Mouse (Mus musculus) forebrain, embryonic 10.5 days (tissue): ENCODE data around the gene Sgsh. TPM values are rescaled to one million over a fixed set of nuclear protein-coding genes. Genes with fewer than 3 reads are reported as not detected.

ENCODE experiments used
- DNase-seq: peaks from one replicate; pipeline ENCODE4 v3.0.0-alpha.2; 2017; ENCODE audit warnings: low spot score; ENCODE audit errors: extremely low spot score
- H3K27ac ChIP-seq: fragments of 300-500 bp; sonication (generic); 2 replicates; pipeline ENCODE4 v1.5.1; 2016; ENCODE audit warnings: mild to moderate bottlenecking
- H3K27me3 ChIP-seq: fragments of 300-500 bp; sonication (generic); 2 replicates; pipeline ENCODE4 v1.6.1; 2016; ENCODE audit warnings: mild to moderate bottlenecking; ENCODE audit not compliant: poor library complexity, severe bottlenecking
- H3K36me3 ChIP-seq: fragments of 300-500 bp; sonication (generic); replicated peaks from 2 replicates; pipeline ENCODE4 v1.6.1; 2016; ENCODE audit warnings: mild to moderate bottlenecking, moderate library complexity
- H3K4me1 ChIP-seq: fragments of 300-500 bp; sonication (generic); 2 replicates; pipeline ENCODE4 v1.6.1; 2016
- H3K4me3 ChIP-seq: fragments of 300-500 bp; sonication (generic); 2 replicates; pipeline ENCODE4 v1.5.1; 2016; ENCODE audit warnings: mild to moderate bottlenecking, moderate library complexity
- H3K9me3 ChIP-seq: fragments of 300-500 bp; sonication (generic); 2 replicates; pipeline ENCODE4 v1.6.1; 2016; ENCODE audit warnings: mild to moderate bottlenecking, moderate library complexity
- WGBS: fragments of 180-500 bp; shearing (Covaris S2); methylation state at CpG from one replicate; pipeline ENCODE4 v1.1.7; 2016; 5-methylcytosine and 5-hydroxymethylcytosine counted together
- polyA plus RNA-seq: library from polyadenylated mRNA; unstranded; fragments of >200 nt; fragmentation: Nextera tagmentation; extraction: Ambion mirVana; gene quantifications from 2 replicates; pipeline ENCODE4 v1.2.1, GENCODE M21; 2016

Gene Sgsh
- polyA plus RNA-seq, 1 experiment from 2014 or later: 7.5 TPM

DNA sequence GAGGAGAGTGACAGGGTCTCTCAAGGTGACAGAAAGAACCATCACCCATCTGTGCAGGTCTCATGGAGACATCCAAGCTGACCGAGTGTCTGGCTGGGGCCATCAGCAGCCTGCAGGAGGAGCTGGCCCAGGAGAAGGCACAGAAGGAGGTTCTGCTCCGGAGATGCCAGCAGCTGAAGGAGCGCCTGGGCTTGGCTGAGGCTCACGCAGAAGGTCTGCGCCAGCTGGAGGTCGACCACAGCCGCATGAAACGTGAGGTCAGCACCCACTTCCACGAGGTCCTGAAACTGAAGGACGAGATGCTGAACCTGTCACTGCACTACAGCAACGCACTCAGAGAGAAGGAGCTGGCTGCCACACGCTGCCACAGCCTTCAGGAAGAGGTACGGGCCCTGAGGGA is 32.8 kb downstream of the Sgsh start:
- WGBS: 78% methylated on average over 13 of the region's 13 CpGs

DNA sequence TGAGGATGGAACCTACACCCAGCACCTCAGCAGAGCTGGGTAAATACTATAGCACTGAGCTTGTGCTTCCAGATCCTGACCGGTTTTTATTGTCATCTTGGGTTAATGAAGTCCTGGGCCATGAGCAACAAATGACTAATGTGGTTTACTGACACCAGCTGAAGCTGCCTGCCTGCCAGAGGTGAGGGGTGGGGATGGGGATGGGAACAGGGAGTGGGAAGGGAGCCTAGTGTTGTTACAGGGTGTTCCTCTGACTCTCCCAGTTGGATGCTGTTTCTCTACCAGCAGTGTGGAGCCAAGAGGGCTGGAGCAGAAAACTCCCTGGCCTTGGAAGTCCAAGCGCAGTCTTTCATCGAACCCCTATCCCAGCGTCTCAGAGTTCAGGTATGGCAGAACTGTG is 38.6 kb downstream of the Sgsh start:
- no peak for DNase-seq
- WGBS: 87% methylated on average over 4 of the region's 4 CpGs
- Histone ChIP-seq H3K4me3 (no peak overlapping the region), H3K27ac (no peak overlapping the region), H3K36me3 (no peaks in the 10 kb centered on the region), H3K4me1 (no peaks in the 10 kb centered on the region; the same call in 1 of the 2 replicates), H3K27me3 (no peaks in the 10 kb centered on the region), H3K9me3 (no peaks in the 10 kb centered on the region)

More for the DNA sequence above, 32.8 kb downstream of the Sgsh start:
- H3K27me3 ChIP-seq: peaks cover 7% of the 10 kb centered on the region
- no peaks in the 10 kb centered on the region; the same call in 1 of the 2 replicates for H3K4me1 ChIP-seq
- H3K27ac ChIP-seq: no peak overlapping the region
- H3K36me3 ChIP-seq: no peaks in the 10 kb centered on the region
- no peak overlapping the region for H3K4me3 ChIP-seq
- DNase-seq: no peak
- H3K9me3 ChIP-seq: peaks cover 4% of the 10 kb centered on the region; the same call in 1 of the 2 replicates

DNA sequence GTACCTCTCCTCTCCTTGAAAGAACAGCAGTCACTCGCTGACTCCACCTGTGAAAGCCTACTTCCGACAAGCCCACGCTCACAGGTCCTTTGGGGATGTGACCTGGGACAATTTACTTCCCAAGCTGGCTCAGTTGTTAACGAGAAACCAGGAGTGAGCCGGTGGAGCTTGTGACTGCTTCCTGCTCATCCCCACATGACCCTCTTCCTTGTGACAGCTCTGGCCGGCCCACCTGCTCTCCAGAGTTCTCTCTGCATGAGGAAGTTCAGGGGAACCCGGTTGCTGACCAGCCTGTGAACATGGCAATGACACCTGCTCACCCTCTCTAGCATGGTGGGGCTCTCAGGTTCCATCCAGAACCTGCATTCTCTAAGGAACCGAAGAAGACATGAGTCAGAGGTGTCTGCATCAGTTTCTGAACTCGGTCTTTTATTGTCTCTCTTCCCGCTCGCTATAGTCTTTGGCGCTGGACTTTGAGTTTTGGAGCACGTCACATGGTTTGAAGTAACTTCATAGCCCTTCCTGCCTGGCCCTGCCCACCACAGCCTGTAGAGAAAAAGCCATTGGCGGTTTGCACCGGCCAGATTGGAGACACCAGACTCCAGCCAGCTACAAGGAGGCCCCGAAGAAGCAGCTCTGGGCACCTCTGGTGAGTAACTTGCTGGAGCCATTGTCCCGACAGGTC is 40.9 kb downstream of the Sgsh start:
- DNase-seq: no peak
- peaks cover 10% of the 10 kb centered on the region; the same call in 1 of the 2 replicates for H3K27me3 ChIP-seq
- H3K36me3 ChIP-seq: no peaks in the 10 kb centered on the region
- no peaks in the 10 kb centered on the region for H3K9me3 ChIP-seq
- WGBS: 82% methylated on average over 17 of the region's 17 CpGs
- H3K27ac ChIP-seq: no peak overlapping the region
- no peak overlapping the region for H3K4me3 ChIP-seq
- no peaks in the 10 kb centered on the region; the same call in 1 of the 2 replicates for H3K4me1 ChIP-seq

DNA sequence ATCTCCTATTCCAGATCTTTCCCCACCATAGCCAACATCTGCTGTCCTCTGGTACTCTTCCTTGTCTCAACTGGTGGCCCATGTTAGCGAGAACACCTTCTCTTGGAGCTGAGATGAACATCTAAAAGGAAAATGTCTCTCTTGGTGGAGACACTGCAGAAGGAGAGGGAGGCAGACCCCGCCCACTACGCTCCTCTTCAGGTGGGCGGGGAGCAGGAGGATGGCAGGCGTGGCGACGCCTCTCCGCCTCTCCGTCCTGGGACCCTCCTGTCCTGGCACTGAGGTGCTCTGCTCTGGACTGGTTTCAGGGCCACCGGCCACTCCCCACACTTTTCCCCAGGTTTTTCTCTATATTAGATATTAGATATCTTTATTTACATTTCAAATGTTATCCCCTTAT is 44.7 kb downstream of the Sgsh start:
- no peak for DNase-seq
- 16% methylated on average over 10 of the region's 10 CpGs for WGBS
- Histone ChIP-seq H3K27ac (no peak overlapping the region), H3K36me3 (no peaks in the 10 kb centered on the region), H3K4me1 (peaks cover 24% of the 10 kb centered on the region), H3K4me3 (no peak overlapping the region), H3K27me3 (peaks cover 19% of the 10 kb centered on the region), H3K9me3 (no peaks in the 10 kb centered on the region)

DNA sequence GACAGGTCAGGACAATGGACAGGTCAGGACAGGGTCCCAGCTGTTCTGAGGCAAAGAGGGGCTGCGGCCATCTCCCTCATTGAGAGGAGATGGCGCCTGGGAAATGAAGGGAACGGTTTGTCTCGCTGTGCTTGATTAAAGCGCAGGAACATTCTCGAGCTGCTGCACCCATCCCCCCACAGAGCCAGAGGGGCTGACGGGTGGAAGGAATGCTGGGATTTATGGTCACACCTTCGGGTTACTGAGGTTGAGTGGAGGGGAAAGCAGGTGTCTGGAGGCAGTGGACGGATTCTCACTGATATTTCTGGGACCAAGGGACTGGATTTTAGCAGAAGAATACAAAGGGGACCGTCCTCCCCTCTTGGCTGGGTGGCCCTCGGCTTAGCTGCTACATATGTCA is 47.4 kb downstream of the Sgsh start:
- 38% methylated on average over 11 of the region's 11 CpGs for WGBS
- peaks cover 35% of the 10 kb centered on the region for H3K27me3 ChIP-seq
- H3K4me3 ChIP-seq: no peak overlapping the region
- H3K27ac ChIP-seq: 0 out of 2 replicates have a peak overlapping the region, but pooled peaks have one; percentile 48
- H3K36me3 ChIP-seq: no peaks in the 10 kb centered on the region
- H3K9me3 ChIP-seq: no peaks in the 10 kb centered on the region
- no peak for DNase-seq
- peaks cover 30% of the 10 kb centered on the region for H3K4me1 ChIP-seq

DNA sequence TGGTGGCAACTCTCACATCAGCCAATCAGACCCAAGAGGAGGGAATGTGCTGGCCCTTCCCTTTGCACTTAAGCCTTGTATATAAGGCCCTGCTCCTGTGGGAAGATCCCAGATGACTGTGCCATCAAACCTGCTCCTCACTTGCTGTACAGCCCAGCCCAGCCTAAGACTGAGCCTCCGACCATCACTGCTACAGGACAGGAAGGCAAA is 47.8 kb downstream of the Sgsh start, which contains the start of gene Card14:
Gene Card14, plus strand, starts transcription at position 111 of the 210 bp plus-strand sequence.
- H3K27me3 ChIP-seq: peaks cover 35% of the 10 kb centered on the region
- no peak for DNase-seq
- H3K36me3 ChIP-seq: no peaks in the 10 kb centered on the region
- H3K27ac ChIP-seq: 0 out of 2 replicates have a peak within 1 kb of the TSS, but pooled peaks have one; percentile 48
- no peak within 1 kb of the TSS for H3K4me3 ChIP-seq
- H3K9me3 ChIP-seq: no peaks in the 10 kb centered on the region
- H3K4me1 ChIP-seq: peaks cover 30% of the 10 kb centered on the region
- 42% methylated on average over 1 of the region's 1 CpGs for whole genome bisulfite sequencing

DNA sequence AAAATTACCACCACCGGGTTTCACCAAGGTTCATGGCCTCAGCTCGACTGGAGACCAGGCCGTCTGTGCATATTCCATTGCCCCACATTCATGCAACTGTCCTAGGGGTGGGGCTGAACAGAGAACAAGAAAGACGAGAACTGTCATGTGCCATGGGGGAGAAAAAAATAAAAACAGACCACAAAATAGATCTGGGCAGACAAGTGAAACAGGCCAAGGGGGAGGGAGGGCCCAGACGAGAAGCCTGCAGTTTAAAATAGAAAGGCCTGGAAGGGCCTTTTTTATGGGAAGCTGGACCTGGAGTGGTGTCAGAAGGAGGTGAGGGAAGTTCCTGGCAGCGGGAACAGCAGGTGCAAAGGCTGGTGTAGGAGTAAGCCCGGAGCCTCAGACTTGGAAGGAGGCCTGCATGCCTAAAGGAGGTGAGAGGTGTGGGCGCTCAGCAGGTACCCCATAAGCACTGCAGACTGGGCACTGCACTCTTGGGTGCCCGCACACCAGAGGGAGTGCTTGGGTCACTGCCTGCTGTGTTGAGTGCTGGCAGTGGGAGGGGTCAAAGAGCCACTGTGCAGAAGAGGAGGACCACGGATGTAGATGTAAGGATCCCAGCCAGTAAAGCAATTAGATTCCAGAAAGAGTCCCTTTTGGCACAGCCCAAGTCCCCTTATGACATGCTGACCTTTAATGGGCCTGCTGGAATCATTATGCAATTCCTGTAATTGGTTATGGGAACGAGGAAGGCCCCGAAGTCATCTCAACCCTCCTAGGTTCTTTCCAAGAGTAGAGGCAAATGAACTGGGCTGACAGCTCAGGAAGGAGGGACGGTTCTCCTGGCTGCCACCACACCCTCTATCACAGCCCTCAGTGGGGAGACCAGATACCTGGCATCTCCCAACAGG is 48.3 kb downstream of the Sgsh start:
- no peaks in the 10 kb centered on the region for H3K9me3 ChIP-seq
- H3K4me1 ChIP-seq: peaks cover 30% of the 10 kb centered on the region
- H3K27ac ChIP-seq: no peak overlapping the region
- H3K27me3 ChIP-seq: peaks cover 35% of the 10 kb centered on the region
- DNase-seq: no peak
- no peak overlapping the region for H3K4me3 ChIP-seq
- no peaks in the 10 kb centered on the region for H3K36me3 ChIP-seq
- 65% methylated on average over 13 of the region's 13 CpGs for WGBS

DNA sequence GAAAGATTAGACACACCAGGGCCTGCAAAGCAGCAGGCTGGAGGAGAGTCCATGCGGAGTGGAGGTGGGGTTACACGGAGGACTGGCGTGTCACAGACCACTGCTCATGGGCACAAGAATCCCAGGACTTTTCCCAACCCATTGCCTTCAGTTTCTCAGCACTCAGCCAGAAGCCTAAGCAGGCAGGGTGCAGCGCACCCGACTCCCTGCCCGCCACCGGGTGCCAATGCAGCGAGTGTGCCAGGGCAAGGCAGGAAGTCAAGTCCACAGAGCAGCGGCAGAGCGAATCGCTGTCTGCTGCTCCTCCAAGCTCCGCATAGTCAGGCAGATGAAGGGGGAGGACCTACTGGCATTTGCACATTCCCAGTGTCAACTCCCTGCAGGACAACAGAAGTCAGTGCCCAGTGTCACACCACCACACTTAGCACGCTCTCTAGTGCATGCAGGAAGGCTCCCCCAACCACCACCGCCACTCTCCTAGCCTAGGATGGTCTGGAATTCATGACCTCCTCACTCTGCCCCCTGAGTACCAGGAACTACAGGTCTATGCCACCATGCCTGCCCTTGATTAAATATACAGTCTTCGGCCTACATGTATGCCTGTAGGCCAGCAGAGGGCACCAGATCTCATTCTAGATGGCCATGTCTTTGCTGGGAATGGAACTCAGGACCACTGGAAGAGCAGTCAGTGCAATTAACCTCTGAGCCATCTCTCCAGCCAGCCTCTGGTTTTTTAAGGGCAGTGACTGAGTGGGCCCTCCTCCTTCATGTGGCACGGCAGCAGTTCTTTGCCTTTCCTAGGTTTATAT is 50.2 kb downstream of the Sgsh start:
- DNase-seq: peak; percentile 54
- Histone ChIP-seq H3K9me3 (no peaks in the 10 kb centered on the region), H3K4me3 (no peak overlapping the region), H3K27me3 (peaks cover 31% of the 10 kb centered on the region), H3K27ac (no peak overlapping the region), H3K4me1 (peaks cover 43% of the 10 kb centered on the region), H3K36me3 (no peaks in the 10 kb centered on the region)
- WGBS: 44% methylated on average over 16 of the region's 16 CpGs

DNA sequence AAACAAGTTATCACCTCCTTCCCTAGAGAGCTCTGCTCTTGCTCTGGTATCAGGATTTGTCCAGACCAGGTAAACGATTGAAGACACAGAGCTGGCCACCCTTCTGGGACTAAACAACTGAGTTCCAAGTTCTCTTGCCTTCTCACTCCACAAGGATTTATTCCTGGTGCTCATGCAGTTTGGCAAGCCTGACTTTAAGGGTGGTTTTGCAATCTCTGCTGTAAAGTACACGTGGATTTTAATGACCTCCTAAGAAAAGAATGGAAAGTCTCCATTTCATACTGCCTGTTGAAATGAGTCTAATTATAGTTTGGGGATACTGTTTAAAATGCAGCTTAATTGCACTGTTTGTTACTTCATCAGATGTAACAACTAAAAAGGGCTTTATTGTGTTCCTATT is 54.4 kb downstream of the Sgsh start:
- 47% methylated on average over 2 of the region's 2 CpGs for WGBS
- DNase-seq: no peak
- peak overlapping the region; percentile 100 for H3K4me3 ChIP-seq

DNA sequence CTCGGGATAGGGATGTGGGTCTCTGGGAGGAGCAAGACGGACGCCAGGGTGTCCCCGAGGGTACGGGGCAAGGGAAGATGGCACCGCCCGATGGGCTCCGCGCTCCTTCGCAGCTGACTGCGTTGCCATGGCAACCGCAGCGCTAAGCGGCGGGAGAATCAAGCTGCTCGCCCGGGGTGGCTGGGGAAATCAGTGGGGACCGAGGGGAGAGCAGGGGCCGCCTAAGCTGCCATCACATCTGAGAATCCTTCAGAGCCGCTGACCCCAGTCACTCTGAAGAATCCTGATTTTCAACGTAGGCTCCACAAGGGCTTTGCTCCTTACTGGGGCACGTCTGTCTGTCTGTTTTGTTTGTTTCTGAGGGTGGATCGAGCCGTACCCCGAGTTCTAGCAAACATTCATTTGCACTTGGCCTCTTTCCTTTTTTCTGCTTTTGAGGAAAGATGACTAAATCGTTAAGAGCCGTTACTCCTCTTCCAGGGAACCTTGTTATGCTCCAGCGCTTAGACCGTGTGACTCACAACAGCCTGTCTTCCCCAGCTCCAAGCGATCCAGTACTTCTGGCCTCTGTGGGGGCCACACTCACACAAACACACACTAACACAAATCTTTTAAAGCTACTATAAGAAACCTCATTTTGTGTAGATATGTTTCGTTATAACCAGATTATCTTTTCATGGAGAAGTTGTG is 54.9 kb downstream of the Sgsh start:
- no peak for DNase-seq
- 2% methylated on average over 31 of the region's 31 CpGs for WGBS
- no peaks in the 10 kb centered on the region for H3K9me3 ChIP-seq
- peak overlapping the region; percentile 98 for H3K27ac ChIP-seq
- H3K4me3 ChIP-seq: peak overlapping the region; percentile 100
- H3K4me1 ChIP-seq: peaks cover 34% of the 10 kb centered on the region
- H3K27me3 ChIP-seq: peaks cover 16% of the 10 kb centered on the region
- H3K36me3 ChIP-seq: peaks cover 31% of the 10 kb centered on the region

More for the DNA sequence above, 54.4 kb downstream of the Sgsh start:
- H3K27ac ChIP-seq: peak overlapping the region; percentile 98; the same call in 1 of the 2 replicates
- peaks cover 25% of the 10 kb centered on the region for H3K36me3 ChIP-seq
- H3K9me3 ChIP-seq: no peaks in the 10 kb centered on the region
- H3K27me3 ChIP-seq: peaks cover 16% of the 10 kb centered on the region
- H3K4me1 ChIP-seq: peaks cover 38% of the 10 kb centered on the region

DNA sequence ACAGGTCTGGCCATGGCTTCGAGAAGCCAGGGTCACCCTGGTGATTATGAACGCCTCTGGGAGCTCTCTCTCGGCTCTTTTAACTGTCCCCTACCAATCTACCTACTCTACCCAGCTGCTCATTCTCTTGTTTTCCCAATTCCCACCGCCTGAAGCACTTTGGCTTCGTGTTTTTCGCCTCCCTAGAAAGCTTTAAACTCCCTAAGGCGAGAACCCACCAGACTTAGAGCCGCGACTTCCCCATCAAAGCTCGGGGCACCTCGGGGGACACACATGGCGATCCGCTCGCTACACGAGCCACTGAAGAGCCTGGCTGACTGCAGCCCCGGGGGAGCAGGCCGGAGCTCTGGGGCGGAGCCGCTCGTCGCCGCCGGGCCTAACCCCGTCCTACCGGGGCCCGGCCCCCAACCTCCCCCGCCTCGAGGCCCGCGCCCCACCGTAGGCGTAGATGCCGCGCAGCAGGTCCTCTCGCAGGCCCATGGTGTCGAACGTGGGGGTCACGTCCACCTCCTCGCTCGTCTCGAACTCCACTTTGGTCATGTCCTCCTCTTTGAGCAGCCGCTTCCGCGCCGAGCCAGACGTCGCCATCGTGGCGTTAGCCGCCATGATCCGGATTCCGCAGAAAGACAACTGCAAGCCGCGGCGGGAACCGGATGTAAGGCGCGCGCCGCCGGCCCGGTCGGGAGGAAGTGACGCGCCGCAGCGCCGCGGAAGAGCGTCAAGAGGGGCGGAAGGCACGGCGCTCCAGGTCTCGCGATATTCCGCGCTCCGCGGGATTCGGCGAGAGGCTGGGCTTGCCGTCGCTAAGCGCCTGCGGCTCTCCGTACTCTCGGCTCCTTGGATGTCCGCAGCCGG is 55.7 kb downstream of the Sgsh start, which contains the start of gene Eif4a3:
Gene Eif4a3, minus strand, starts transcription at position 699 of the 855 bp plus-strand sequence.
- Histone ChIP-seq H3K27ac (peak within 1 kb of the TSS; percentile 98), H3K36me3 (peaks cover 38% of the 10 kb centered on the region), H3K27me3 (peaks cover 9% of the 10 kb centered on the region), H3K4me3 (peak within 1 kb of the TSS; percentile 100), H3K9me3 (no peaks in the 10 kb centered on the region), H3K4me1 (peaks cover 29% of the 10 kb centered on the region)
- DNase-seq: peak; percentile 97
- WGBS: under 1% methylated on average over 89 of the region's 89 CpGs
